ENCODE assay signal across 10 mouse cellular contexts in the genomic region with DNA sequence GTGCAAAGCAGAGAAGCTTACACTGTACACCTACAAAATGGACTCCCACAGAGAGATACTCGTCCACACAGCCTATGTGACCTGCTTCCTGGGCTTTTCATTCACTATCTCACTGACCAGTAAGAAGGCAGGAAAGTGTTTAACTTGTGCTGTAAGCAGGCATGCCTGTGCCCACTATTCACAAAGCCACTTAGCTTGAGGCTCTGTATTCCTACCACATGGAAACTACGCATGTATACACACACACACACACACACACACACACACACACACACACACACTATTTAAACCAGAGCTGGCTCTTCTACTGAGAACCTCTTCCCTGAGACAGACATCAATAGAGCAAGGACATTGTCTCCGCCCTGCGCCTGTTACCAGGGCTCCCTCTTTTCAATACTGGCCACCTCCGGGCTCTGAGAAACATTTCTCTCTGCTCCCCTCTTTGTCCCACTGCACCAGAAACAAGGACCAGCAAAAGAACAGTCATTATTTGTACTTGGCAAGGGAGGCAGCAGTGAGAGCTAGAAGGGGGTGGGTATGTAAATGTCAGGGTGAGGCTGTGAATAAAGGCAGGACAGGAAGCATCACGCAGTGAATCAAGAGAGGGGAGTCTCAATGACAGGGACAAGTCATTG.
DNase-seq lines count a peak whose midpoint lies in the region; ATAC-seq lines count a peak whose summit lies in the region.
"Had no signal": no experiment of that assay in that cellular context is flagged by ENCODE, and none has a peak within 500 bp of the region (broad histone marks: within the 10 kb centered on the region; RNA-seq: fewer than 3 reads in every experiment).

No protein-coding gene starts in this region.

- no peak overlapping the region for H3K4me3 ChIP-seq in forebrain, embryonic 16.5 days (replicated peaks; ENCODE audit: low read length)
- no peak overlapping the region for H3K4me3 ChIP-seq in neural tube, embryonic 13.5 days
- H3K4me3 ChIP-seq: heart, embryonic 13.5 days had no signal

- H3K27me3 ChIP-seq in forebrain, embryonic 16.5 days (replicated peaks; ENCODE audit: control insufficient read depth, insufficient read depth, low read length) = peaks cover 5% of the 10 kb centered on the region; the same call in 1 of the 2 replicates
- H3K27me3 ChIP-seq in neural tube, embryonic 13.5 days = no peaks in the 10 kb centered on the region
- H3K27me3 ChIP-seq: heart, embryonic 13.5 days had no signal

- WGBS in forebrain, embryonic 16.5 days = 14% methylated on average over 6 of the region's 6 CpGs
- WGBS in neural tube, embryonic 13.5 days = 18% methylated on average over 6 of the region's 6 CpGs

- no peaks in the 10 kb centered on the region for H3K9me3 ChIP-seq in forebrain, embryonic 16.5 days (ENCODE audit: control insufficient read depth, low read length)
- H3K9me3 ChIP-seq in neural tube, embryonic 13.5 days = no peaks in the 10 kb centered on the region
- H3K9me3 ChIP-seq: heart, embryonic 13.5 days had no signal

- no peak overlapping the region for H3K9ac ChIP-seq in forebrain, embryonic 16.5 days (replicated peaks; ENCODE audit: low read depth, low read length)
- H3K9ac ChIP-seq in neural tube, embryonic 13.5 days = no peak overlapping the region
- H3K9ac ChIP-seq: heart, embryonic 13.5 days had no signal

- peak; percentile 62 for DNase-seq in embryo, embryonic 11 days
- DNase-seq in left cerebral cortex, adult 9 months (ENCODE audit: low spot score in 2 of 2) = peak; percentile 2 to 4
- no peak for DNase-seq in adrenal gland, adult 2 months
- no peak for DNase-seq in adrenal gland, postnatal 36 days
- DNase-seq in natural killer cell, adult 2 months (ENCODE audit: low spot score in 2 of 2) = no peak
- DNase-seq: kidney, postnatal 14 days had no signal

- no peaks in the 10 kb centered on the region for H3K36me3 ChIP-seq in forebrain, embryonic 16.5 days (ENCODE audit: control insufficient read depth, insufficient read depth)
- H3K36me3 ChIP-seq in neural tube, embryonic 13.5 days = no peaks in the 10 kb centered on the region
- H3K36me3 ChIP-seq: heart, embryonic 13.5 days had no signal

- H3K4me2 ChIP-seq in forebrain, embryonic 16.5 days (ENCODE audit: low read length) = no peak overlapping the region
- H3K4me2 ChIP-seq in neural tube, embryonic 13.5 days = no peak overlapping the region
- H3K4me2 ChIP-seq: heart, embryonic 13.5 days; liver, embryonic 11.5 days had no signal

- no peak overlapping the region for H3K27ac ChIP-seq in forebrain, embryonic 16.5 days (ENCODE audit: low read length)
- peak overlapping the region; percentile 47 for H3K27ac ChIP-seq in neural tube, embryonic 13.5 days (replicated peaks)
- H3K27ac ChIP-seq: heart, embryonic 13.5 days had no signal

- peaks cover 8% of the 10 kb centered on the region for H3K4me1 ChIP-seq in forebrain, embryonic 16.5 days (replicated peaks; ENCODE audit: control insufficient read depth, insufficient read depth, low read length)
- H3K4me1 ChIP-seq in neural tube, embryonic 13.5 days (replicated peaks) = peaks cover 22% of the 10 kb centered on the region

- peak; percentile 87 for ATAC-seq in forebrain, embryonic 16.5 days
- ATAC-seq in neural tube, embryonic 13.5 days (ENCODE audit: low read depth) = peak; percentile 94

Comparison
In these comparisons a context has a peak if more than half of its experiments do, and no peak if none do; other contexts are left out.
1. DNase-seq: peak in embryo, embryonic 11 days (single experiment) and left cerebral cortex, adult 9 months (2 of 2); none in adrenal gland, adult 2 months (single experiment), adrenal gland, postnatal 36 days (0 of 2) and natural killer cell, adult 2 months (0 of 2).